Comparison of ENCODE assay signal across 32 mouse cellular contexts in genomic region chr14:17727878-17728277, GRCm38 (mm10).
"Had no signal": no experiment of that assay in that cellular context is flagged by ENCODE, and none has a peak within 500 bp of the region (broad histone marks: within the 10 kb centered on the region; RNA-seq: fewer than 3 reads in every experiment).

No protein-coding gene starts in this region.

- H3K36me3 ChIP-seq: heart, embryonic 10.5 days; heart, embryonic 13.5 days; heart, embryonic 15.5 days; hindbrain, embryonic 10.5 days; hindbrain, embryonic 12.5 days; hindbrain, embryonic 13.5 days; hindbrain, embryonic 15.5 days; kidney, embryonic 15.5 days had no signal

- H3K27ac ChIP-seq: heart, embryonic 10.5 days; heart, embryonic 13.5 days; heart, embryonic 15.5 days; hindbrain, embryonic 10.5 days; hindbrain, embryonic 12.5 days; hindbrain, embryonic 13.5 days; hindbrain, embryonic 14.5 days; hindbrain, embryonic 15.5 days; hindbrain, postnatal 0 days; kidney, embryonic 15.5 days; kidney, postnatal 0 days; layer of hippocampus, adult 2 months; left cerebral cortex, adult 2 months had no signal

- H3K27me3 ChIP-seq: heart, embryonic 13.5 days; heart, embryonic 15.5 days; hindbrain, embryonic 12.5 days; hindbrain, embryonic 13.5 days; hindbrain, embryonic 15.5 days; kidney, embryonic 15.5 days had no signal

- H3K9ac ChIP-seq: heart, embryonic 13.5 days; heart, embryonic 15.5 days; hindbrain, embryonic 12.5 days; hindbrain, embryonic 13.5 days; hindbrain, embryonic 14.5 days; hindbrain, embryonic 15.5 days; kidney, embryonic 15.5 days had no signal

- H3K4me1 ChIP-seq: heart, embryonic 10.5 days; heart, embryonic 13.5 days; heart, embryonic 15.5 days; hindbrain, embryonic 12.5 days; hindbrain, embryonic 15.5 days; kidney, embryonic 15.5 days had no signal

- ATAC-seq: hindbrain, embryonic 16.5 days; hindbrain, postnatal 0 days; inflammation-experienced regulatory T-cells, adult 6 months had no signal

- H3K4me2 ChIP-seq: heart, embryonic 11.5 days; heart, embryonic 13.5 days; heart, embryonic 15.5 days; hindbrain, embryonic 12.5 days; hindbrain, embryonic 13.5 days; hindbrain, embryonic 14.5 days; hindbrain, embryonic 15.5 days; kidney, embryonic 15.5 days had no signal

- H3K9me3 ChIP-seq: heart, embryonic 10.5 days; heart, embryonic 13.5 days; heart, embryonic 15.5 days; hindbrain, embryonic 10.5 days; hindbrain, embryonic 12.5 days; hindbrain, embryonic 13.5 days; hindbrain, embryonic 15.5 days; kidney, embryonic 15.5 days had no signal

- H3K4me3 ChIP-seq: heart, embryonic 10.5 days; heart, embryonic 13.5 days; heart, embryonic 15.5 days; hindbrain, embryonic 10.5 days; hindbrain, embryonic 12.5 days; hindbrain, embryonic 13.5 days; hindbrain, embryonic 15.5 days; kidney, embryonic 15.5 days; layer of hippocampus, adult 2 months; left cerebral cortex, adult 2 months had no signal

- DNase-seq: heart, postnatal 10 days; heart, postnatal 14 days; heart, postnatal 36 days; heart, postnatal 4 days; kidney, adult 11 months; kidney, adult 18-20 months; kidney, adult 2 months; kidney, adult 8-10 months; kidney, adult 9 months; kidney, postnatal 10 days; kidney, postnatal 14 days; kidney, postnatal 25 days; kidney, postnatal 36 days; kidney, postnatal 4 days; layer of hippocampus, adult 9-11 months; layer of hippocampus, postnatal 36 days had no signal
